In the genomic region with DNA sequence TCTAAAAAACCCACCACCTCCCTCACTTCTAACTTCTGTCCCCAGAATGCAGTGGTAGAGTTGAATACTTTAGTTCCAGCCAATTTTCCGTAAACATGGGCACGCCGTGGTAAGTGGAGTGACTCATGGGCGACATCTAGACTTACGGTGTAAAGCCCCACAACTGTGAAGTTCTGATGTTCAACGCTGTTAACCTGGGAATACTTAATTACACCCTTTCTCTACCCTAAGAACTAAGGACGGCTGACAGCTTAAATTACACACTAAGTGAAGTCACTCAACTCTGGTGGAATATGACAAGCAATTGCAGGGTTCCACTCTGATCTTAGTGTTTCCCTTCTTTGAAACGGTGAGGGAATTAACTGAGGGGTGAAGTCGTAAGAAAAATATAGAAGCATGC, we compare ENCODE assay signal across 25 mouse cellular contexts.
"Had no signal": no experiment of that assay in that cellular context is flagged by ENCODE, and none has a peak within 500 bp of the region (broad histone marks: within the 10 kb centered on the region; RNA-seq: fewer than 3 reads in every experiment).

No protein-coding gene starts in this region.

- H3K27me3 ChIP-seq: heart, embryonic 15.5 days; hindbrain, embryonic 15.5 days; kidney, embryonic 15.5 days; limb, embryonic 15.5 days had no signal

- H3K4me2 ChIP-seq: heart, embryonic 11.5 days; heart, embryonic 13.5 days; heart, embryonic 15.5 days; hindbrain, embryonic 13.5 days; hindbrain, embryonic 15.5 days; kidney, embryonic 15.5 days; limb, embryonic 13.5 days; limb, embryonic 15.5 days; liver, embryonic 13.5 days; liver, embryonic 15.5 days had no signal

- ATAC-seq: hindbrain, postnatal 0 days; intestine, embryonic 16.5 days had no signal

- DNase-seq: gastrocnemius, postnatal 14 days; gastrocnemius, postnatal 36 days; heart, adult 2 months; heart, postnatal 14 days; heart, postnatal 36 days; kidney, adult 11 months; kidney, adult 8-10 months; kidney, postnatal 14 days; kidney, postnatal 36 days; layer of hippocampus, adult 9-11 months; layer of hippocampus, postnatal 36 days; left cerebral cortex, postnatal 4 days; liver, embryonic 13.5 days had no signal

- H3K36me3 ChIP-seq: heart, embryonic 13.5 days; heart, embryonic 15.5 days; hindbrain, embryonic 13.5 days; hindbrain, embryonic 15.5 days; kidney, embryonic 15.5 days; limb, embryonic 13.5 days; limb, embryonic 15.5 days; liver, embryonic 13.5 days; liver, embryonic 15.5 days had no signal

- H3K9me3 ChIP-seq: heart, embryonic 13.5 days; heart, embryonic 15.5 days; hindbrain, embryonic 13.5 days; hindbrain, embryonic 15.5 days; kidney, embryonic 15.5 days; limb, embryonic 13.5 days; limb, embryonic 15.5 days; liver, embryonic 13.5 days; liver, embryonic 15.5 days had no signal

- H3K4me3 ChIP-seq: heart, adult 2 months; heart, embryonic 13.5 days; heart, embryonic 15.5 days; hindbrain, embryonic 13.5 days; hindbrain, embryonic 15.5 days; kidney, embryonic 15.5 days; limb, embryonic 13.5 days; limb, embryonic 15.5 days; liver, embryonic 13.5 days; liver, embryonic 15.5 days had no signal

- H3K9ac ChIP-seq: heart, embryonic 13.5 days; heart, embryonic 15.5 days; hindbrain, embryonic 13.5 days; hindbrain, embryonic 15.5 days; kidney, embryonic 15.5 days; limb, embryonic 13.5 days; limb, embryonic 15.5 days; liver, embryonic 13.5 days; liver, embryonic 15.5 days had no signal

- H3K27ac ChIP-seq: heart, adult 2 months; heart, embryonic 13.5 days; heart, embryonic 15.5 days; hindbrain, embryonic 13.5 days; hindbrain, embryonic 15.5 days; hindbrain, postnatal 0 days; kidney, embryonic 15.5 days; kidney, postnatal 0 days; limb, embryonic 13.5 days; limb, embryonic 15.5 days; liver, embryonic 13.5 days; liver, embryonic 15.5 days had no signal
